ENCODE assay signal across 35 mouse cellular contexts in genomic region chr6:13255341-13255740, GRCm38 (mm10). TPM values are rescaled to one million over a fixed set of nuclear protein-coding genes. Genes with fewer than 3 reads are reported as not detected.
"Had no signal": no experiment of that assay in that cellular context is flagged by ENCODE, and none has a peak within 500 bp of the region (broad histone marks: within the 10 kb centered on the region; RNA-seq: fewer than 3 reads in every experiment).

No protein-coding gene starts in this region.

- H3K4me3 ChIP-seq: embryonic facial prominence, embryonic 10.5 days; embryonic facial prominence, embryonic 12.5 days; embryonic facial prominence, embryonic 13.5 days; embryonic facial prominence, embryonic 15.5 days; erythroblast, embryonic 14.5 days; forebrain, embryonic 10.5 days; forebrain, embryonic 12.5 days; forebrain, embryonic 13.5 days; forebrain, embryonic 15.5 days; gastrocnemius, adult 2 months; heart, adult 2 months; heart, embryonic 10.5 days had no signal

- H3K9me3 ChIP-seq: embryonic facial prominence, embryonic 10.5 days; embryonic facial prominence, embryonic 12.5 days; embryonic facial prominence, embryonic 13.5 days; embryonic facial prominence, embryonic 15.5 days; forebrain, embryonic 10.5 days; forebrain, embryonic 12.5 days; forebrain, embryonic 13.5 days; forebrain, embryonic 15.5 days; heart, embryonic 10.5 days had no signal

- H3K27ac ChIP-seq: embryonic facial prominence, embryonic 10.5 days; embryonic facial prominence, embryonic 12.5 days; embryonic facial prominence, embryonic 13.5 days; embryonic facial prominence, embryonic 15.5 days; forebrain, embryonic 10.5 days; forebrain, embryonic 12.5 days; forebrain, embryonic 13.5 days; forebrain, embryonic 15.5 days; gastrocnemius, adult 2 months; heart, adult 2 months; heart, embryonic 10.5 days had no signal

- DNase-seq: cerebellum, adult 9-10 months; cerebellum, adult 9-11 months; cerebellum, postnatal 10 days; cerebellum, postnatal 14 days; cerebellum, postnatal 25 days; cerebellum, postnatal 36 days; embryo, embryonic 11 days; forebrain, postnatal 0 days; gastrocnemius, adult 2 months; gastrocnemius, postnatal 10 days; gastrocnemius, postnatal 14 days; gastrocnemius, postnatal 25 days; gastrocnemius, postnatal 36 days; heart, adult 18-20 months; heart, adult 2 months had no signal

- H3K36me3 ChIP-seq: embryonic facial prominence, embryonic 10.5 days; embryonic facial prominence, embryonic 12.5 days; embryonic facial prominence, embryonic 13.5 days; embryonic facial prominence, embryonic 15.5 days; forebrain, embryonic 10.5 days; forebrain, embryonic 12.5 days; forebrain, embryonic 15.5 days; heart, embryonic 10.5 days had no signal

- H3K9ac ChIP-seq: embryonic facial prominence, embryonic 12.5 days; embryonic facial prominence, embryonic 13.5 days; embryonic facial prominence, embryonic 15.5 days; forebrain, embryonic 12.5 days; forebrain, embryonic 13.5 days; forebrain, embryonic 15.5 days; forebrain, postnatal 0 days had no signal

- H3K27me3 ChIP-seq: embryonic facial prominence, embryonic 12.5 days; embryonic facial prominence, embryonic 13.5 days; embryonic facial prominence, embryonic 15.5 days; forebrain, embryonic 12.5 days; forebrain, embryonic 13.5 days; forebrain, embryonic 15.5 days had no signal

- H3K4me2 ChIP-seq: embryonic facial prominence, embryonic 12.5 days; embryonic facial prominence, embryonic 13.5 days; embryonic facial prominence, embryonic 15.5 days; forebrain, embryonic 12.5 days; forebrain, embryonic 13.5 days; forebrain, embryonic 15.5 days had no signal

- H3K4me1 ChIP-seq: embryonic facial prominence, embryonic 10.5 days; embryonic facial prominence, embryonic 12.5 days; embryonic facial prominence, embryonic 13.5 days; embryonic facial prominence, embryonic 15.5 days; forebrain, embryonic 10.5 days; forebrain, embryonic 12.5 days; forebrain, embryonic 13.5 days; forebrain, embryonic 15.5 days; heart, embryonic 10.5 days had no signal

RNA-seq across cellular contexts. Expression of gene Vwde, which starts 30.6 kb away (rescaled TPM):
- total RNA-seq: common myeloid progenitor, adult 5-6 weeks; forebrain, postnatal 0 days; gastrocnemius, adult 18-20 months; gastrocnemius, adult 8-10 months; gastrocnemius, postnatal 10 days; gastrocnemius, postnatal 14 days; gastrocnemius, postnatal 25 days; gastrocnemius, postnatal 36 days; gastrocnemius, postnatal 4 days; granulocyte monocyte progenitor cell, adult 5-6 weeks; heart, adult 18-20 months; heart, adult 2 months; heart, adult 8-10 months had no signal
- polyA plus RNA-seq: cortical plate, adult 2 months; forebrain, embryonic 11.5 days; forebrain, embryonic 12.5 days; forebrain, embryonic 13.5 days; forebrain, embryonic 14.5 days; gonadal fat pad, adult 2 months; heart, adult 2 months had no signal
